17 mouse cellular contexts compared by ENCODE assay signal in the genomic region with DNA sequence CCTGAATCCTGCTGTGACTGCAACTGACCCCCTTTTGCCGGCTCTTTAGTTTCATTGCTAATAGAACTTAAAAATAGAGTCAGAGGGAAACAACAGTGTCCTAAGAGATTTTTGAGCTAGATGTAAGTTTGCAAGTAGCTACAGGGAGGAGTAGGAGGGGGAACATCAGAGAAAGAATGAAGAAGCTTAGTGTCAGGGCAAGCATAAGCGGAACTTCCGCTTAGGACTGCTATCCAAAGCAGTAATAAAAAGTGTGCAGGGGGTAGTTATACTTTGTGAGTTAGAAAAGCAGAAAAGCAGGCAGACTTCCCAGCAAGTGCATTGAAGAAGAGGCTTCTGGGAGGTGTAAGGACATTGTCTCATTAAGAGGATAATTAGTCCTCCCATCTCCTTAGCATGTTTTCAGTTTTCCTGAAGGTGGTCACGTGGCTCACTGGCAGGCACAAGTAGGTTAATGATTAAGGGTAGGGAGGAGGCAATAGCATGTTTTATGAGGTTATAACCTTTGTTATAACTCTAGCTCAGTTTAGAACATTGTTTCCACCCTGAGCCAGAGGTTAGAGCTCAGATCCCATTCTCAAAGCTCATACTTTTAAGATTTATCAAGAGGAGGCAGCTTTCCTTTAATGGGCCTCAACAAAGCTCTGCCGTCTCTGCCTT. TPM values are rescaled to one million over a fixed set of nuclear protein-coding genes. Genes with fewer than 3 reads are reported as not detected.
DNase-seq lines count a peak whose midpoint lies in the region; ATAC-seq lines count a peak whose summit lies in the region.
"Had no signal": no experiment of that assay in that cellular context is flagged by ENCODE, and none has a peak within 500 bp of the region (broad histone marks: within the 10 kb centered on the region; RNA-seq: fewer than 3 reads in every experiment).

No protein-coding gene starts in this region.

- H3K27me3 ChIP-seq in intestine, embryonic 16.5 days (replicated peaks; ENCODE audit: control insufficient read depth, insufficient read depth, low read length), result no peaks in the 10 kb centered on the region; the same call in 1 of the 2 replicates
- peaks cover 45% of the 10 kb centered on the region for H3K27me3 ChIP-seq in kidney, embryonic 15.5 days
- H3K27me3 ChIP-seq in neural tube, embryonic 15.5 days (replicated peaks), result peaks cover 10% of the 10 kb centered on the region; the same call in 1 of the 2 replicates
- H3K27me3 ChIP-seq: forebrain, embryonic 13.5 days; liver, embryonic 15.5 days had no signal

- no peak overlapping the region for H3K4me2 ChIP-seq in intestine, embryonic 16.5 days (ENCODE audit: low read depth, low read length)
- no peak overlapping the region for H3K4me2 ChIP-seq in kidney, embryonic 15.5 days
- H3K4me2 ChIP-seq in neural tube, embryonic 15.5 days, result no peak overlapping the region
- H3K4me2 ChIP-seq: forebrain, embryonic 13.5 days; heart, embryonic 13.5 days; limb, embryonic 12.5 days; liver, embryonic 15.5 days; midbrain, embryonic 11.5 days had no signal

- H3K27ac ChIP-seq in intestine, embryonic 16.5 days (ENCODE audit: low read length), result peak overlapping the region; percentile 76
- H3K27ac ChIP-seq in kidney, embryonic 15.5 days, result peak overlapping the region; percentile 14; the same call in 1 of the 2 replicates
- H3K27ac ChIP-seq in neural tube, embryonic 15.5 days (replicated peaks), result no peak overlapping the region
- H3K27ac ChIP-seq: forebrain, embryonic 13.5 days; heart, embryonic 13.5 days; hindbrain, postnatal 0 days; limb, embryonic 12.5 days; liver, embryonic 15.5 days had no signal

- ATAC-seq in intestine, embryonic 16.5 days, result peak; percentile 86
- peak; percentile 63 for ATAC-seq in kidney, embryonic 15.5 days (replicated peaks; ENCODE audit: low FRiP score)
- 0 out of 2 replicates have a peak, but pooled peaks have one; percentile 5 for ATAC-seq in megakaryocyte progenitor cell, adult 5-6 weeks (replicated peaks; ENCODE audit: poor library complexity)
- ATAC-seq in neural tube, embryonic 15.5 days (ENCODE audit: low FRiP score), result no peak
- ATAC-seq: forebrain, embryonic 13.5 days; hindbrain, postnatal 0 days had no signal

- intact Hi-C loops in left cerebral cortex, postnatal 25 days (cut with DNase I), result no loop called here

- DNase-seq in MEL-GATA-1-ER (ENCODE audit: extremely low read depth, low read depth), result peak; percentile 56
- DNase-seq in left cerebral cortex, postnatal 25 days (ENCODE audit: low spot score in 2 of 2), result no peak
- DNase-seq in thymus, postnatal 0 days (ENCODE audit: low spot score), result no peak
- DNase-seq: cerebellum, postnatal 25 days; lung, postnatal 10 days; right cerebral cortex, postnatal 4 days; thymus, adult 18-20 months had no signal

- H3K4me3 ChIP-seq in intestine, embryonic 16.5 days (ENCODE audit: low read length), result no peak overlapping the region
- no peak overlapping the region for H3K4me3 ChIP-seq in kidney, embryonic 15.5 days (replicated peaks)
- H3K4me3 ChIP-seq in neural tube, embryonic 15.5 days (replicated peaks), result no peak overlapping the region
- H3K4me3 ChIP-seq: forebrain, embryonic 13.5 days; heart, embryonic 13.5 days; limb, embryonic 12.5 days; liver, embryonic 15.5 days had no signal

- H3K9ac ChIP-seq in intestine, embryonic 16.5 days (ENCODE audit: low read depth, low read length), result no peak overlapping the region
- no peak overlapping the region for H3K9ac ChIP-seq in kidney, embryonic 15.5 days
- H3K9ac ChIP-seq in neural tube, embryonic 15.5 days (replicated peaks), result no peak overlapping the region
- H3K9ac ChIP-seq: forebrain, embryonic 13.5 days; heart, embryonic 13.5 days; limb, embryonic 12.5 days; liver, embryonic 15.5 days had no signal

- peaks cover 18% of the 10 kb centered on the region for H3K4me1 ChIP-seq in intestine, embryonic 16.5 days (ENCODE audit: control insufficient read depth, insufficient read depth, low read length)
- H3K4me1 ChIP-seq in kidney, embryonic 15.5 days, result peaks cover 32% of the 10 kb centered on the region
- H3K4me1 ChIP-seq in neural tube, embryonic 15.5 days, result 0 out of 2 replicates have a peak, but pooled peaks cover 2% of the 10 kb centered on the region
- H3K4me1 ChIP-seq: forebrain, embryonic 13.5 days; liver, embryonic 15.5 days had no signal

- no peaks in the 10 kb centered on the region for H3K9me3 ChIP-seq in intestine, embryonic 16.5 days (ENCODE audit: control insufficient read depth, low read length)
- H3K9me3 ChIP-seq in kidney, embryonic 15.5 days (replicated peaks), result no peaks in the 10 kb centered on the region
- H3K9me3 ChIP-seq in neural tube, embryonic 15.5 days (replicated peaks), result no peaks in the 10 kb centered on the region
- H3K9me3 ChIP-seq: forebrain, embryonic 13.5 days; heart, embryonic 13.5 days; limb, embryonic 12.5 days; liver, embryonic 15.5 days had no signal

- 64% methylated on average over 5 of the region's 5 CpGs for WGBS in intestine, embryonic 16.5 days
- 47% methylated on average over 5 of the region's 5 CpGs for whole genome bisulfite sequencing in kidney, embryonic 15.5 days
- 53% methylated on average over 5 of the region's 5 CpGs for WGBS in neural tube, embryonic 15.5 days

- H3K36me3 ChIP-seq in intestine, embryonic 16.5 days (ENCODE audit: control insufficient read depth, insufficient read depth, low read length), result no peaks in the 10 kb centered on the region; the same call in 1 of the 2 replicates
- peaks cover 8% of the 10 kb centered on the region; the same call in 1 of the 2 replicates for H3K36me3 ChIP-seq in kidney, embryonic 15.5 days
- no peaks in the 10 kb centered on the region for H3K36me3 ChIP-seq in neural tube, embryonic 15.5 days

RNA-seq across cellular contexts. Expression of a gene that starts 16.5 kb away (rescaled TPM):
- polyA plus RNA-seq in intestine, embryonic 16.5 days (2015; fragmentation: Nextera tagmentation; extraction: Ambion mirVana), result 39.1 and 41.1 TPM in 2 replicates
- polyA plus RNA-seq in kidney, embryonic 15.5 days (2015; fragmentation: Nextera tagmentation; extraction: Ambion mirVana), result 51.2 and 55.7 TPM in 2 replicates
- 27.4 and 33.6 TPM in 2 replicates for total RNA-seq in megakaryocyte progenitor cell, adult 5-6 weeks (2015)
- total RNA-seq in megakaryocyte progenitor cell, adult 5-6 weeks (2017), result 46.5 and 48.3 TPM in 2 replicates
- 10 to 100 TPM; 30.1 to 30.4 TPM for total RNA-seq in left cerebral cortex, postnatal 25 days (2021)
- 24.4 and 28.7 TPM in 2 replicates for polyA plus RNA-seq in neural tube, embryonic 15.5 days (2015; fragmentation: Nextera tagmentation; extraction: Ambion mirVana)
- polyA plus RNA-seq in thymus, postnatal 0 days (2015; fragmentation: Nextera tagmentation; extraction: Ambion mirVana), result 30.7 and 35.4 TPM in 2 replicates
